Mouse (Mus musculus) liver, embryonic 14.5 days (tissue): ENCODE data around the gene Gpatch8.

Experiments used
- CTCF ChIP-seq: IDR thresholded peaks from 2 replicates; pipeline ENCODE4 v1.5.1; 2016; ENCODE audit warnings: antibody characterized with exemption, low read depth, control low read depth
- EP300 ChIP-seq: IDR thresholded peaks from 2 replicates; pipeline ENCODE4 v1.6.1; 2016; ENCODE audit warnings: antibody characterized with exemption, low read depth

GRCm38 (mm10) chr11:102551176-102551575, 5.0 kb downstream of the Gpatch8 start:
- TF ChIP-seq CTCF (no peak), EP300 (no peak)
